Mouse (Mus musculus) thymus, adult 2 months (tissue): ENCODE data around the gene Gm11437.

ENCODE experiments used
- CTCF ChIP-seq: fragments of 200-500 bp; IDR thresholded peaks from 2 replicates; pipeline ENCODE4 v1.5.1; 2012; ENCODE audit warnings: mild to moderate bottlenecking, control low read depth, low read length, moderate library complexity, borderline replicate concordance; ENCODE audit not compliant: control insufficient read depth, poor library complexity, insufficient read depth; ENCODE audit errors: extremely low read depth
- POLR2A ChIP-seq: fragments of 200-500 bp; IDR thresholded peaks from 2 replicates; pipeline ENCODE4 v1.6.1; 2012; ENCODE audit warnings: mild to moderate bottlenecking, low read length, control low read depth, moderate library complexity; ENCODE audit not compliant: control insufficient read depth, poor library complexity, insufficient read depth; ENCODE audit errors: extremely low read depth

GRCm38 (mm10) chr11:84113623-84114022 is 53.7 kb downstream of the Gm11437 start:
- TF ChIP-seq CTCF, result no peak
- TF ChIP-seq POLR2A, result no peak
